ENCODE assay signal across 8 mouse cellular contexts in the genomic region with DNA sequence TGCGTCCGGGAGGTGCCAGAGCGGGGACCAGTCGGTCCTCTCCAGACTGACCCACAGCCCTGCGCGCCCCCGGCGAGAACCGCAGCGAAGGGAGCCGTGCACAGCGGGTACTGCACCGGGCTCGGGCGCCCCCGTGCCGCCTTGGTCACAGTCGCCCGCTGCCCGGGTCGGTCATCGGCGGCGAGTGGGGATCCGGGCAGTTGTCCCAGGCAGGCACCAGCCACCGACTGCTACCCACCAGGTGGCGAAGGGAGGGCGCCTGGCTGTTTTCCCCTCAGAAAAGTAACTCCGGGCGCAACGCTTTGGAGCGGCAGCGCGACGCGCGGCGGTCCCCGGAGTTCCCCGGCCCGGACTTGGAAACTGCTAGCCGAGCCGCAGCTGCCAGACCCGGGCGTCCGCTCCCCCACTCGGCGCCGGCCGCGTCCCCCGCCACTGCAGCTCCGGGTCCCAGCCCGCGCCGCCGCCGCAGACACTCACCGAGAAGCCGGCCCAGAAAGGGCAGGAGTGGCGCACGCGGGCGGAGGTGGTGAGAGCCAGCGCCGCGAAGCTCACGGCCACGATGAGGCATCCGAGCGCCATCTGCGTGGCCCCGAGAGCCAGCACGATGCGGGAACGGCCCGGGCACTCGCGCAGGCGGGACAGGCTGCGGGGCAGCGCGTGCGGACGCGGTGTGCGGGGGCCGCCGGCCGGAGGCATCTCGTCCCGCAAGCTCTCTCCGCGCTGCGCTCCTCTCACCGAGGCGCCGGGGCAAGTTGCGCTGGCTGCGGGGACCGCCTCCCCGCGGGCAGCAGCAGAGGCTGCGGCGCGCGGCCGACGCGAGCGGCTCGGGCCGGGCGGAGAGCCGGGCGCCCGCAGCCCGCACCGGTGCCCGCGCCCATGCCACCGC. TPM values are rescaled to one million over a fixed set of nuclear protein-coding genes. Genes with fewer than 3 reads are reported as not detected.
DNase-seq lines count a peak whose midpoint lies in the region; ATAC-seq and TF ChIP-seq lines count a peak whose summit lies in the region.

No protein-coding gene starts in this region.

- no peak for TF ChIP-seq EP300 in liver, postnatal 0 days (IDR thresholded peaks at IDR 0.05; ENCODE audit: low read depth)

- peak overlapping the region; percentile 72 for H3K4me2 ChIP-seq in liver, postnatal 0 days (ENCODE audit: low read depth, low read length)

- no peaks in the 10 kb centered on the region for H3K9me3 ChIP-seq in liver, postnatal 0 days (ENCODE audit: low read length)

- no peak for TF ChIP-seq CTCF in liver, postnatal 0 days (IDR thresholded peaks at IDR 0.05; ENCODE audit: low read depth)

- peaks cover 6% of the 10 kb centered on the region for H3K4me1 ChIP-seq in liver, postnatal 0 days (ENCODE audit: insufficient read depth)

- no peak overlapping the region for H3K9ac ChIP-seq in liver, postnatal 0 days (replicated peaks)

- WGBS in liver, postnatal 0 days (ENCODE audit: insufficient replicate concordance): under 1% methylated on average over 92 of the region's 122 CpGs

- H3K27ac ChIP-seq in liver, postnatal 0 days (ENCODE audit: low read depth): no peak overlapping the region

- ATAC-seq in liver, postnatal 0 days: no peak
- no peak for ATAC-seq in inflammation-experienced regulatory T-cells, adult 6 months

- peaks cover 40% of the 10 kb centered on the region for H3K27me3 ChIP-seq in liver, postnatal 0 days (ENCODE audit: insufficient read depth, low read length)

- H3K36me3 ChIP-seq in liver, postnatal 0 days (replicated peaks; ENCODE audit: insufficient read depth, low read length): no peaks in the 10 kb centered on the region

- peak; percentile 20 for DNase-seq in ovary, postnatal 36 days (ENCODE audit: low spot score)
- DNase-seq in ovary, postnatal 10 days (ENCODE audit: low spot score): no peak
- peak; percentile 74 to 80 for DNase-seq in cerebellum, postnatal 25 days
- DNase-seq in gastrocnemius, postnatal 4 days (ENCODE audit: low spot score in 2 of 2): peak; percentile 24 to 35
- peak; percentile 58 to 69 for DNase-seq in kidney, postnatal 4 days
- peak; percentile 17 for DNase-seq in liver, postnatal 0 days
- peak; percentile 66 to 69 for DNase-seq in right cerebral cortex, adult 2 months (ENCODE audit: low spot score in 2 of 2)

- H3K4me3 ChIP-seq in liver, postnatal 0 days (ENCODE audit: low read depth, low read length): peak overlapping the region; percentile 46

RNA-seq across cellular contexts. Expression of a gene that starts 0.5 kb away (rescaled TPM):
- under 1 TPM; 0.34 to 0.41 TPM for total RNA-seq in gastrocnemius, postnatal 4 days (2021)
- polyA plus RNA-seq in liver, postnatal 0 days (2015; fragmentation: Nextera tagmentation; extraction: Ambion mirVana): 0.08 and 0.36 TPM in 2 replicates
- polyA plus RNA-seq in inflammation-experienced regulatory T-cells, adult 6 months (2017; shearing (Covaris generic)): under 1 TPM in 2 of 3 experiments, not detected in 1; 0.35 to 0.88 TPM
